Mouse (Mus musculus): ENCODE data around the gene Igf1r. TPM values are rescaled to one million over a fixed set of nuclear protein-coding genes. Genes with fewer than 3 reads are reported as not detected.

Igf1r gene
- polyA plus RNA-seq, 1 experiment from 2014 or later, result 17.2 TPM

DNA sequence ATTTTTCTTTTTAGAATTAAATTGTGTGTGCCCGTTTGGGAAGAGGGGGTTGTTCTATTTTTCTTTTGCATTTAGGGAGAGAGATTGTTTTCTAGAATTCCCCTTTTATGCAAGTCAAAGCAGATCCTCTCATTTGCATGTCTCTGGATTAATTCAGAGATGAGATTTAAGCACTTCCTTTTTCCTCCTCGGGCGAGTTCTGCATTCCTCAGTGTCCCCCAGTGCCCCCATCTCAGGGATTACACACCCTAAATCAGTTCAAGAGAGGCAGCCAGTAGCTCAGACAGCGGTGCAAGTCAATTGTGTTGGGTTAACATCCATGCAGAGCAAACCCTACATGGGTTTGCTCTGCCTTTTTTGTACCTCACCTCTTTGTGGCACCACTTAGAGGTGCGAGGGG lies 261.2 kb downstream of the Igf1r start:
- WGBS, result 89% methylated on average over 5 of the region's 5 CpGs
- H3K36me3 ChIP-seq (ENCODE audit: control insufficient read depth, insufficient read depth, low read length), result peaks cover 16% of the 10 kb centered on the region
- DNase-seq (ENCODE audit: low spot score) (no peak), ATAC-seq (ENCODE audit: insufficient read depth, low FRiP score, low TSS enrichment) (no peak)
- H3K4me1 ChIP-seq (ENCODE audit: control insufficient read depth, insufficient read depth, low read length), result no peaks in the 10 kb centered on the region
- no peak overlapping the region for H3K27ac ChIP-seq (ENCODE audit: low read depth, low read length)
- no peaks in the 10 kb centered on the region for H3K27me3 ChIP-seq (ENCODE audit: control insufficient read depth, insufficient read depth, low read length)
- no peaks in the 10 kb centered on the region for H3K9me3 ChIP-seq (ENCODE audit: control insufficient read depth, low read length)
- no peak overlapping the region for H3K4me2 ChIP-seq (ENCODE audit: low read depth)
- H3K4me3 ChIP-seq (ENCODE audit: low read depth, low read length), result no peak overlapping the region
- H3K9ac ChIP-seq (ENCODE audit: low read length), result no peak overlapping the region

DNA sequence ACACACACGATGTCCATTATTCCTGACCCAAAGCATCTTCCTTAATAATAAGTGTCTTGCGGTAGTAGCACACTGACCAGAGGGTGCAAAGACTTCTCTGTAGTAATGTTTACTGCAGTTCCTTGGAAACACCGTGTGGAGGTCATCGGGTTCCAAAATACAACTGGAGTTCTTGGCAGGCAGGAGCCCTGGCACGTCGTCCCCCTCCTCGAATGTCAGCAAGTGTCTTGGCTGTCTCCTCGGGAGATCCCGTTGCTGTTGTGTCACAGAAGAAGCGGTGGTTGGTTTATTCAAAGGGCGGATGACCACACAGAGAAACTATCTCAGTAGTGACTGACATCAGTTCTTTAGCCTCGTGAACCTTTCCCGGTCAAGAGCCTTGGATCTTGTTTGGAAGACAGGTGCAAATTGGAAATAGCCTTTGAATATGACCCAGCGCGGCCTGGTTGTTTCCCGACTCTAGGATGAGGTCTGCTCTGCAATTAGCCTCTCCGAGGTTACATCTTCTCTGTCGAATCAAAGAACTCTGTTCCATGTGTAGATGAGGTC lies 263.0 kb downstream of the Igf1r start:
- WGBS, result 94% methylated on average over 18 of the region's 18 CpGs

GRCm38 (mm10) chr7:68218879-68219278 lies 266.3 kb downstream of the Igf1r start:
- 92% methylated on average over 11 of the region's 11 CpGs for WGBS
- no peaks in the 10 kb centered on the region for H3K27me3 ChIP-seq (ENCODE audit: control insufficient read depth, insufficient read depth, low read length)
- no peak overlapping the region for H3K4me2 ChIP-seq (ENCODE audit: low read depth)
- no peaks in the 10 kb centered on the region for H3K9me3 ChIP-seq (ENCODE audit: control insufficient read depth, low read length)
- no peak overlapping the region for H3K4me3 ChIP-seq (ENCODE audit: low read depth, low read length)
- H3K27ac ChIP-seq (ENCODE audit: low read depth, low read length), result no peak overlapping the region
- no peaks in the 10 kb centered on the region for H3K4me1 ChIP-seq (ENCODE audit: control insufficient read depth, insufficient read depth, low read length)
- H3K36me3 ChIP-seq (ENCODE audit: control insufficient read depth, insufficient read depth, low read length), result peaks cover 7% of the 10 kb centered on the region
- no peak for DNase-seq (ENCODE audit: low spot score)
- H3K9ac ChIP-seq (ENCODE audit: low read length), result no peak overlapping the region
- ATAC-seq (ENCODE audit: insufficient read depth, low FRiP score, low TSS enrichment), result no peak

More for the DNA sequence above, 263.0 kb downstream of the Igf1r start:
- peaks cover 14% of the 10 kb centered on the region for H3K36me3 ChIP-seq (ENCODE audit: control insufficient read depth, insufficient read depth, low read length)
- no peak overlapping the region for H3K27ac ChIP-seq (ENCODE audit: low read depth, low read length)
- no peaks in the 10 kb centered on the region for H3K9me3 ChIP-seq (ENCODE audit: control insufficient read depth, low read length)
- no peak overlapping the region for H3K9ac ChIP-seq (ENCODE audit: low read length)
- no peak overlapping the region for H3K4me3 ChIP-seq (ENCODE audit: low read depth, low read length)
- no peaks in the 10 kb centered on the region for H3K4me1 ChIP-seq (ENCODE audit: control insufficient read depth, insufficient read depth, low read length)
- DNase-seq (ENCODE audit: low spot score) (no peak), ATAC-seq (ENCODE audit: insufficient read depth, low FRiP score, low TSS enrichment) (no peak)
- no peak overlapping the region for H3K4me2 ChIP-seq (ENCODE audit: low read depth)
- no peaks in the 10 kb centered on the region for H3K27me3 ChIP-seq (ENCODE audit: control insufficient read depth, insufficient read depth, low read length)

DNA sequence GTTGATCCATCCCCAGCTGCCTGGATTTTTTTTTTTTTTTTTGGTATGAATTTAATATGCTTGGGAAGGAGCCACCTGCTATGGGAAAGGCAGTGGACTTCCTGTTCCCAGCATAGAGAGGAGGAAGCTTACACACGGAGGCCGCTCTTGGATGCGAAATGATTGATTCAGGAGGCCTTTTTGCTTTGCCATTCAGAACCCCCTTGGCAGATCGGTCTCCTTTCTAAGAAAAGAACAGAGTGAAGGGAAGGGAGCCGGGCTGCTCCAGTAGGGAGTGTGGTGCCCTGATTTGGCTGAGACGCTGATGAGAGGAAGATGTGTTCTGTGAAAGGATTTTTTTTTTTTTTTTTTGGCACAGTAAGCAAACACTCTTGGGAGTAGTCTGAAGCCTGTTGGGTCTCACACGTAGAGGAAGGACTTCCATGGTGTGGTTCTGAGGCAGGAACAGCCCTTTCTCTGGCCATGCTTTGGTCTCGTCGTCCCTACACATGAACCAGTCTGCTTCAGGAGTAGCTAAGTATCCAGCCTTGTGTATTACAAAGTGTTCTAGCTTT lies 269.1 kb downstream of the Igf1r start:
- H3K4me3 ChIP-seq (ENCODE audit: low read depth, low read length), result no peak overlapping the region
- no peak overlapping the region for H3K4me2 ChIP-seq (ENCODE audit: low read depth)
- no peaks in the 10 kb centered on the region for H3K27me3 ChIP-seq (ENCODE audit: control insufficient read depth, insufficient read depth, low read length)
- DNase-seq (ENCODE audit: low spot score) (no peak), ATAC-seq (ENCODE audit: insufficient read depth, low FRiP score, low TSS enrichment) (no peak)
- H3K9ac ChIP-seq (ENCODE audit: low read length), result no peak overlapping the region
- no peak overlapping the region for H3K27ac ChIP-seq (ENCODE audit: low read depth, low read length)
- 89% methylated on average over 9 of the region's 9 CpGs for WGBS
- H3K4me1 ChIP-seq (ENCODE audit: control insufficient read depth, insufficient read depth, low read length), result no peaks in the 10 kb centered on the region
- peaks cover 6% of the 10 kb centered on the region for H3K36me3 ChIP-seq (ENCODE audit: control insufficient read depth, insufficient read depth, low read length)
- H3K9me3 ChIP-seq (ENCODE audit: control insufficient read depth, low read length), result no peaks in the 10 kb centered on the region

DNA sequence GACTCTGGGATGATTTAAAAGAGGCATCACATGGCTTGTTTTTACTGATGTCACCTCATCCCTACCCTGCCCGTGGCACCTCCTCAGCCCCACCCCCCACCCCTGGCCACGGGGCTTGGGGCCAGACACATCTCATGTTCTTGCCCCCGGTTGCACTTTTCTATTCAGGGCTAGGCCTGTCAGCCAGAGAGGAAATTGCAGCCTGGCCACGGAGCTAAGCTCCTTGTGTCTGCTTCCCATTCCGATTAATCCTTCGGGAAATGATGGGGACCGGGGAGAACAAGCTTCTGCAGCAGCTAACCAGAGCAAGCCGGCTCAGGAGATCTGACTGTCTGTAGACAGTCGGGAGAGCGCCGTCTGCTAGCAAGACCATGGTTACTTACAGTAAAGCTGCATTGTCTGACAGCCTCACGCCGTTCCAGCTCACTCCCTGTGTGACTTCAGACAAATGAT lies 270.8 kb downstream of the Igf1r start:
- 66% methylated on average over 13 of the region's 13 CpGs for WGBS
- Histone ChIP-seq H3K27ac (ENCODE audit: low read depth, low read length) (peak overlapping the region; percentile 53; the same call in 1 of the 2 replicates), H3K9ac (ENCODE audit: low read length) (0 out of 2 replicates have a peak overlapping the region, but pooled peaks have one; percentile 4), H3K36me3 (ENCODE audit: control insufficient read depth, insufficient read depth, low read length) (peaks cover 4% of the 10 kb centered on the region), H3K27me3 (ENCODE audit: control insufficient read depth, insufficient read depth, low read length) (no peaks in the 10 kb centered on the region), H3K4me2 (ENCODE audit: low read depth) (no peak overlapping the region), H3K4me3 (ENCODE audit: low read depth, low read length) (no peak overlapping the region), H3K9me3 (ENCODE audit: control insufficient read depth, low read length) (no peaks in the 10 kb centered on the region), H3K4me1 (ENCODE audit: control insufficient read depth, insufficient read depth, low read length) (no peaks in the 10 kb centered on the region)
- no peak for ATAC-seq (ENCODE audit: insufficient read depth, low FRiP score, low TSS enrichment)
- peak; percentile 25 for DNase-seq (ENCODE audit: low spot score)

DNA sequence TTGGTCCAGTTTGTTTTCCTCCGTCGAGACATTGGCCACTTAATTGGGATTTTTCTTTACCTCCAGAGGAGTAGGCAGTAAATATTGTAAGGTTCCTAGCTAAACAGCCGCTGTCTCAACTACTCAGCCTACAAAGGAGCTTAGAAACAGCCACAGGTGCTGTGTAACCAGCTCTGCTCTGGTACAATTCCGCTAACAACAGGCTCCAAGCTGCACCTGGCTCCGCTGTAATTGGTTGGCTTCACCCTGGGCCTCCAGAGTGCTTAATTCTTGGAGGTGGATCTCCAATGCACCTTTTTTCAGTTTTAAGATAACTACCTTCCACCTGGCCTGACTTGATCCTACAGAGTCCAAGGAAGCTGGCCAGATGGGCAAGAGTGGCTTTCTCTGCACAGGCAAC lies 271.4 kb downstream of the Igf1r start:
- Histone ChIP-seq H3K36me3 (ENCODE audit: control insufficient read depth, insufficient read depth, low read length) (peaks cover 4% of the 10 kb centered on the region), H3K9me3 (ENCODE audit: control insufficient read depth, low read length) (no peaks in the 10 kb centered on the region), H3K27me3 (ENCODE audit: control insufficient read depth, insufficient read depth, low read length) (no peaks in the 10 kb centered on the region), H3K27ac (ENCODE audit: low read depth, low read length) (no peak overlapping the region; the same call in 1 of the 2 replicates), H3K9ac (ENCODE audit: low read length) (no peak overlapping the region), H3K4me3 (ENCODE audit: low read depth, low read length) (no peak overlapping the region), H3K4me1 (ENCODE audit: control insufficient read depth, insufficient read depth, low read length) (no peaks in the 10 kb centered on the region), H3K4me2 (ENCODE audit: low read depth) (no peak overlapping the region)
- ATAC-seq (ENCODE audit: insufficient read depth, low FRiP score, low TSS enrichment) (no peak), DNase-seq (ENCODE audit: low spot score) (no peak)
- 96% methylated on average over 5 of the region's 5 CpGs for WGBS

- H3K27ac ChIP-seq (ENCODE audit: low read depth, low read length), result no peak overlapping the region
- no peak overlapping the region for H3K4me3 ChIP-seq (ENCODE audit: low read depth, low read length)
- no peaks in the 10 kb centered on the region for H3K27me3 ChIP-seq (ENCODE audit: control insufficient read depth, insufficient read depth, low read length)
- H3K9me3 ChIP-seq (ENCODE audit: control insufficient read depth, low read length), result no peaks in the 10 kb centered on the region
- H3K4me2 ChIP-seq (ENCODE audit: low read depth), result no peak overlapping the region
- ATAC-seq (ENCODE audit: insufficient read depth, low FRiP score, low TSS enrichment), result no peak
- DNase-seq (ENCODE audit: low spot score), result no peak
- H3K9ac ChIP-seq (ENCODE audit: low read length), result no peak overlapping the region
- H3K36me3 ChIP-seq (ENCODE audit: control insufficient read depth, insufficient read depth, low read length), result peaks cover 4% of the 10 kb centered on the region
- 88% methylated on average over 9 of the region's 9 CpGs for WGBS
- H3K4me1 ChIP-seq (ENCODE audit: control insufficient read depth, insufficient read depth, low read length), result no peaks in the 10 kb centered on the region
Observed at GRCm38 (mm10) chr7:68225427-68226054, 272.9 kb downstream of the Igf1r start.

DNA sequence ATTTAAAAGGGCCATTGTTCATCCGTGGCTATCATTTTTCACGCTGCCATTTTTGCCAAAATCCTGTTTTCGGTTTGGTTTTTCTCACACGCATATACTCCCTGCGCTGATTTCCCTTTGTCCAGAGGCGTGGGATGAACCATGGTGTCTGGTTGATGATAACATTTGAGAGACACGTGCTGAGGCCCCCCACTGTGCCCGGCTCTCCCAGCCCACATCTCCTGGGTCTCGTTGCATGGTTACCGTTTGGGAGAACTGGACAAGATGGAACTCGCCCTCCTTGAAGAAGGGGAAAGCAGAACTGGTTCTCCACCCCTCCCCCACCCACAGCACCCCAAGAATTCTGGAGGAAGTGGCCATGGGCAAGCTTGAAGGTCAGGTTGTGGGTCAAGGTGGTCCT lies 274.4 kb downstream of the Igf1r start:
- Histone ChIP-seq H3K4me1 (ENCODE audit: control insufficient read depth, insufficient read depth, low read length) (no peaks in the 10 kb centered on the region), H3K4me3 (ENCODE audit: low read depth, low read length) (no peak overlapping the region), H3K27me3 (ENCODE audit: control insufficient read depth, insufficient read depth, low read length) (no peaks in the 10 kb centered on the region), H3K9ac (ENCODE audit: low read length) (no peak overlapping the region), H3K27ac (ENCODE audit: low read depth, low read length) (no peak overlapping the region), H3K9me3 (ENCODE audit: control insufficient read depth, low read length) (no peaks in the 10 kb centered on the region), H3K36me3 (ENCODE audit: control insufficient read depth, insufficient read depth, low read length) (peaks cover 4% of the 10 kb centered on the region), H3K4me2 (ENCODE audit: low read depth) (no peak overlapping the region)
- no peak for DNase-seq (ENCODE audit: low spot score)
- no peak for ATAC-seq (ENCODE audit: insufficient read depth, low FRiP score, low TSS enrichment)
- 87% methylated on average over 11 of the region's 11 CpGs for WGBS

- Histone ChIP-seq H3K27ac (ENCODE audit: low read depth, low read length) (no peak overlapping the region), H3K9me3 (ENCODE audit: control insufficient read depth, low read length) (no peaks in the 10 kb centered on the region)
- ATAC-seq (ENCODE audit: insufficient read depth, low FRiP score, low TSS enrichment), result no peak
Observed at GRCm38 (mm10) chr7:68227621-68228020, 275.0 kb downstream of the Igf1r start.

More at GRCm38 (mm10) chr7:68227621-68228020, 275.0 kb downstream of the Igf1r start:
- Histone ChIP-seq H3K4me3 (ENCODE audit: low read depth, low read length) (no peak overlapping the region), H3K27me3 (ENCODE audit: control insufficient read depth, insufficient read depth, low read length) (no peaks in the 10 kb centered on the region), H3K4me1 (ENCODE audit: control insufficient read depth, insufficient read depth, low read length) (no peaks in the 10 kb centered on the region), H3K36me3 (ENCODE audit: control insufficient read depth, insufficient read depth, low read length) (peaks cover 4% of the 10 kb centered on the region), H3K4me2 (ENCODE audit: low read depth) (no peak overlapping the region), H3K9ac (ENCODE audit: low read length) (no peak overlapping the region)
- WGBS, result 88% methylated on average over 4 of the region's 4 CpGs
- DNase-seq (ENCODE audit: low spot score), result no peak
